Mouse (Mus musculus): Measurements from ENCODE around the gene Snapc1. TPM values are rescaled to one million over a fixed set of nuclear protein-coding genes. Genes with fewer than 3 reads are reported as not detected.

Snapc1 gene
- total RNA-seq (2021): 10 to 100 TPM; 10.9 to 12.8 TPM
- 5.0 and 8.6 TPM in 2 replicates for polyA plus RNA-seq (2012; rRNA removed)
- long read RNA-seq, full-length matches to known transcripts: 12 of 15 reads
- long read RNA-seq, partial matches to known transcripts: 0 of 15 reads
- long read RNA-seq, other reads (novel, unspliced or antisense): 3 of 15 reads

GRCm38 (mm10) chr12:73964291-73965281 is at the start of gene Snapc1:
Gene Snapc1 (plus strand): TSS chr12:73964481.
- peaks cover 2% of the 10 kb centered on the region for H3K4me1 ChIP-seq (ENCODE audit: control insufficient read depth, insufficient read depth, low read length)
- no peaks in the 10 kb centered on the region for H3K79me2 ChIP-seq (replicated peaks; ENCODE audit: control insufficient read depth, insufficient read depth, low read length)
- TF ChIP-seq CTCF (IDR thresholded peaks at IDR 0.05): no peak
- TF ChIP-seq POLR2A (IDR thresholded peaks at IDR 0.05; ENCODE audit: insufficient read depth, low read depth, low read length): peak; percentile 84
- under 1% methylated on average over 60 of the region's 60 CpGs for WGBS
- peak; percentile 96 to 98 for DNase-seq
- peak within 1 kb of the TSS; percentile 87 for H3K9ac ChIP-seq (ENCODE audit: low read depth, low read length)
- peak within 1 kb of the TSS; percentile 90 for H3K4me3 ChIP-seq
- intact Hi-C loops (cut with DNase I): loop anchor here (10.0 kb wide), 1 partner anchor 1200 kb away; no protein-coding TSS in a partner anchor
- no peaks in the 10 kb centered on the region for H3K27me3 ChIP-seq (ENCODE audit: control insufficient read depth, insufficient read depth, low read length)
- peaks cover 2% of the 10 kb centered on the region for H3K36me3 ChIP-seq (ENCODE audit: control insufficient read depth, insufficient read depth, low read length)
- peak within 1 kb of the TSS; percentile 84 for H3K27ac ChIP-seq

GRCm38 (mm10) chr12:73918479-73918878 is 45.8 kb upstream of the Snapc1 start:
- Histone ChIP-seq H3K27ac (no peak overlapping the region), H3K36me3 (ENCODE audit: control insufficient read depth, insufficient read depth, low read length) (peaks cover 11% of the 10 kb centered on the region), H3K9ac (ENCODE audit: low read depth, low read length) (no peak overlapping the region), H3K79me2 (replicated peaks; ENCODE audit: control insufficient read depth, insufficient read depth, low read length) (peaks cover 5% of the 10 kb centered on the region), H3K27me3 (ENCODE audit: control insufficient read depth, insufficient read depth, low read length) (no peaks in the 10 kb centered on the region), H3K4me1 (ENCODE audit: control insufficient read depth, insufficient read depth, low read length) (peaks cover 6% of the 10 kb centered on the region), H3K4me3 (no peak overlapping the region)
- TF ChIP-seq CTCF (IDR thresholded peaks at IDR 0.05) (no peak), EP300 (IDR thresholded peaks at IDR 0.05; ENCODE audit: insufficient read depth, low read depth, low read length) (no peak), POLR2A (IDR thresholded peaks at IDR 0.05; ENCODE audit: insufficient read depth, low read depth, low read length) (no peak)
- no peak for DNase-seq
- intact Hi-C loops (cut with DNase I): no loop called here
- WGBS: 70% methylated on average over 5 of the region's 5 CpGs

- Histone ChIP-seq H3K36me3 (ENCODE audit: control insufficient read depth, insufficient read depth, low read length) (peaks cover 29% of the 10 kb centered on the region), H3K9ac (ENCODE audit: low read depth, low read length) (no peak overlapping the region), H3K27ac (no peak overlapping the region), H3K4me1 (ENCODE audit: control insufficient read depth, insufficient read depth, low read length) (no peaks in the 10 kb centered on the region), H3K27me3 (ENCODE audit: control insufficient read depth, insufficient read depth, low read length) (no peaks in the 10 kb centered on the region), H3K79me2 (replicated peaks; ENCODE audit: control insufficient read depth, insufficient read depth, low read length) (no peaks in the 10 kb centered on the region), H3K4me3 (no peak overlapping the region)
- 66% methylated on average over 3 of the region's 3 CpGs for WGBS
- DNase-seq: no peak
- TF ChIP-seq POLR2A (IDR thresholded peaks at IDR 0.05; ENCODE audit: insufficient read depth, low read depth, low read length) (no peak), EP300 (IDR thresholded peaks at IDR 0.05; ENCODE audit: insufficient read depth, low read depth, low read length) (no peak), CTCF (IDR thresholded peaks at IDR 0.05) (no peak)
- intact Hi-C loops (cut with DNase I): no loop called here
Observed at GRCm38 (mm10) chr12:73930266-73930665, 34.0 kb upstream of the Snapc1 start.

GRCm38 (mm10) chr12:73931274-73931673 is 33.0 kb upstream of the Snapc1 start:
- no peaks in the 10 kb centered on the region for H3K79me2 ChIP-seq (replicated peaks; ENCODE audit: control insufficient read depth, insufficient read depth, low read length)
- intact Hi-C loops (cut with DNase I): no loop called here
- no peak overlapping the region for H3K27ac ChIP-seq
- H3K9ac ChIP-seq (ENCODE audit: low read depth, low read length): no peak overlapping the region
- peaks cover 29% of the 10 kb centered on the region for H3K36me3 ChIP-seq (ENCODE audit: control insufficient read depth, insufficient read depth, low read length)
- no peaks in the 10 kb centered on the region for H3K4me1 ChIP-seq (ENCODE audit: control insufficient read depth, insufficient read depth, low read length)
- no peaks in the 10 kb centered on the region for H3K27me3 ChIP-seq (ENCODE audit: control insufficient read depth, insufficient read depth, low read length)
- DNase-seq: no peak
- 37% methylated on average over 5 of the region's 5 CpGs for WGBS
- H3K4me3 ChIP-seq: no peak overlapping the region
- no peak for TF ChIP-seq EP300 (IDR thresholded peaks at IDR 0.05; ENCODE audit: insufficient read depth, low read depth, low read length)
- TF ChIP-seq POLR2A (IDR thresholded peaks at IDR 0.05; ENCODE audit: insufficient read depth, low read depth, low read length): no peak
- peak; percentile 72 for TF ChIP-seq CTCF (IDR thresholded peaks at IDR 0.05)

- H3K4me1 ChIP-seq (ENCODE audit: control insufficient read depth, insufficient read depth, low read length): no peaks in the 10 kb centered on the region
- H3K27ac ChIP-seq: no peak overlapping the region
- TF ChIP-seq POLR2A (IDR thresholded peaks at IDR 0.05; ENCODE audit: insufficient read depth, low read depth, low read length) (no peak), EP300 (IDR thresholded peaks at IDR 0.05; ENCODE audit: insufficient read depth, low read depth, low read length) (no peak), CTCF (IDR thresholded peaks at IDR 0.05) (no peak)
- H3K9ac ChIP-seq (ENCODE audit: low read depth, low read length): no peak overlapping the region
- H3K79me2 ChIP-seq (replicated peaks; ENCODE audit: control insufficient read depth, insufficient read depth, low read length): no peaks in the 10 kb centered on the region
- intact Hi-C loops (cut with DNase I): no loop called here
- H3K36me3 ChIP-seq (ENCODE audit: control insufficient read depth, insufficient read depth, low read length): peaks cover 36% of the 10 kb centered on the region
- WGBS: 71% methylated on average over 2 of the region's 2 CpGs
- DNase-seq: no peak
- H3K27me3 ChIP-seq (ENCODE audit: control insufficient read depth, insufficient read depth, low read length): no peaks in the 10 kb centered on the region
- H3K4me3 ChIP-seq: no peak overlapping the region
Observed at GRCm38 (mm10) chr12:73934528-73934927, 29.8 kb upstream of the Snapc1 start.

- no peak within 1 kb of the TSS for H3K9ac ChIP-seq (ENCODE audit: low read depth, low read length)
- no peak for DNase-seq
- peaks cover 46% of the 10 kb centered on the region for H3K36me3 ChIP-seq (ENCODE audit: control insufficient read depth, insufficient read depth, low read length)
- H3K4me3 ChIP-seq: no peak within 1 kb of the TSS
- 97% methylated on average over 1 of the region's 1 CpGs for WGBS
- no peak within 1 kb of the TSS for H3K27ac ChIP-seq
- intact Hi-C loops (cut with DNase I): no loop called here
- no peaks in the 10 kb centered on the region for H3K27me3 ChIP-seq (ENCODE audit: control insufficient read depth, insufficient read depth, low read length)
- TF ChIP-seq CTCF (IDR thresholded peaks at IDR 0.05) (no peak), EP300 (IDR thresholded peaks at IDR 0.05; ENCODE audit: insufficient read depth, low read depth, low read length) (no peak), POLR2A (IDR thresholded peaks at IDR 0.05; ENCODE audit: insufficient read depth, low read depth, low read length) (no peak)
- no peaks in the 10 kb centered on the region; the same call in 1 of the 2 replicates for H3K4me1 ChIP-seq (ENCODE audit: control insufficient read depth, insufficient read depth, low read length)
- H3K79me2 ChIP-seq (replicated peaks; ENCODE audit: control insufficient read depth, insufficient read depth, low read length): no peaks in the 10 kb centered on the region
Observed at GRCm38 (mm10) chr12:73937353-73937752, 26.9 kb upstream of the Snapc1 start, which contains the start of gene Gm49321. Gene Gm49321 (plus strand): TSS chr12:73937653.

Data from heart, adult 2 months (tissue).